Mouse (Mus musculus) embryonic fibroblast, embryonic 13.5 days (primary cell): Measurements from ENCODE around the gene Dtx2. TPM values are rescaled to one million over a fixed set of nuclear protein-coding genes. Genes with fewer than 3 reads are reported as not detected.

Experiments used
- H3K27ac ChIP-seq: 2 replicates; pipeline ENCODE4 v1.5.1; 2012; ENCODE audit warnings: low read length, control low read depth, inconsistent platforms; ENCODE audit not compliant: insufficient read depth
- H3K4me1 ChIP-seq: 2 replicates; pipeline ENCODE4 v1.6.1; 2011; ENCODE audit warnings: low read length; ENCODE audit not compliant: control insufficient read depth, insufficient read depth
- H3K4me3 ChIP-seq: 2 replicates; pipeline ENCODE4 v1.5.1; 2011; ENCODE audit warnings: mild to moderate bottlenecking, control low read depth, low read length; ENCODE audit not compliant: insufficient read depth
- CTCF ChIP-seq: IDR thresholded peaks from 2 replicates; pipeline ENCODE4 v1.5.1; 2011; ENCODE audit warnings: mild to moderate bottlenecking, control low read depth, low read length, moderate library complexity, borderline replicate concordance; ENCODE audit not compliant: insufficient read depth
- POLR2A ChIP-seq: IDR thresholded peaks from 2 replicates; pipeline ENCODE4 v1.6.1; 2011; ENCODE audit warnings: low read depth, mild to moderate bottlenecking, control low read depth, low read length, moderate library complexity
- polyA plus RNA-seq: library from polyadenylated mRNA; stranded (reverse); fragments of >200 nt; gene quantifications from 2 replicates; pipeline ENCODE4 v1.2.4, GENCODE M21; 2011; ENCODE audit warnings: low read depth; ENCODE audit not compliant: missing spikeins, insufficient read length

The Dtx2 gene
- polyA plus RNA-seq, 1 experiment: 8.5 TPM

DNA sequence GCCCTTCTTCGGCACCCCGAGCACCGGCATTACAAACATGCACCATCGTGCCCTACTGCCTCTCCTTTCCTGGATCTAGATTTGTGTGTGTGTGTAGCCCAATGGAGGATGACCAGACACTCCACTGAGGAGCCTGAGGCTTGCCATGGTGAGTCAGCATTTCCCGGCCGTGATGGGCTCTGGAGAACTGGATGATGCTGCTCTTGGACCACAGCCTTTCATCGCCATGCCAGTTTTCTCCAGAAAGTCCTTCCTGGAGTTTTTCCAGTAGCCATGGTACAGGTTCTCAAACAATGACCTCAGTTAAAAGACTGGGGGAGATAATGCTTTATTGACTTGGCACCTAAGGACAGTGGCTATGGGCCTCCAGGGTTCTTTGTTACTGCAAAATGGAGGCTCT lies 34.7 kb upstream of the Dtx2 start:
- Histone ChIP-seq H3K27ac (no peak overlapping the region), H3K4me3 (no peak overlapping the region), H3K4me1 (peaks cover 14% of the 10 kb centered on the region; the same call in 1 of the 2 replicates)
- TF ChIP-seq POLR2A (no peak), CTCF (no peak)

DNA sequence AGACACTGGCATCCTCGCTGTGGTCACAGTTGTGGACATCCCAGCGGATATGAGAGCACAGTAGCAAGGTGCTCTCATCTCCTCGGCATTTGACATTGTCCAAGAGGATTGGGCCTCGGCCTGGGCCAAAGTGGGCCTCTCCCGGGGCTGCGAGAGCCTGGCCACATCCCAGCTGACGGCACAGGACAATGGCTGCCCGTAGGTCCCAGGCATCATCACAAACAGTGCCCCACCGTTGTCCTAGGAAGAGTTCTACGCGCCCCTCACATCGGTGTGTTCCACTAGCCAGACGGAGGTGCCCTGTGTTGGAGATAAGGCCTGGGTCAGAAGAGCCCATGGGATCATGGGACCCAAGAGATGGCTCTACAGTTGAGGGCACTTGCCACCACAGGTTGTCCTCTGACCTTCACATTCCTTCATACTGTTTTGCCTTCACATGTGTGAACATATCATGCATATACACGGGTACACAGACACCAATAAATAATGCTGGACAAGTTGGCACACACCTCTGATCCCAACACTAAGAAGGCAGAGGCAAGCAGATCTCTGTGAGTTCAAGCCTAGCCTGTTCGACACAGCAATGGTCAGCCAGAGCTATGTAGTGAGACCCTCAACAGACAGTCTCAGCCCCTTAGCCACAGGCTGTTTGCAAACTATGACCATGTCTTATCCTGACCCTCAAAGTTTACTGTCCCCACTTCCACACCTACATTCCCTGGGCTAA lies 33.5 kb upstream of the Dtx2 start:
- H3K4me1 ChIP-seq: peaks cover 14% of the 10 kb centered on the region; the same call in 1 of the 2 replicates
- peak; percentile 23; the same call in 1 of the 2 replicates for TF ChIP-seq POLR2A
- TF ChIP-seq CTCF: no peak
- H3K4me3 ChIP-seq: peak overlapping the region; percentile 53
- peak overlapping the region; percentile 96; the same call in 1 of the 2 replicates for H3K27ac ChIP-seq

DNA sequence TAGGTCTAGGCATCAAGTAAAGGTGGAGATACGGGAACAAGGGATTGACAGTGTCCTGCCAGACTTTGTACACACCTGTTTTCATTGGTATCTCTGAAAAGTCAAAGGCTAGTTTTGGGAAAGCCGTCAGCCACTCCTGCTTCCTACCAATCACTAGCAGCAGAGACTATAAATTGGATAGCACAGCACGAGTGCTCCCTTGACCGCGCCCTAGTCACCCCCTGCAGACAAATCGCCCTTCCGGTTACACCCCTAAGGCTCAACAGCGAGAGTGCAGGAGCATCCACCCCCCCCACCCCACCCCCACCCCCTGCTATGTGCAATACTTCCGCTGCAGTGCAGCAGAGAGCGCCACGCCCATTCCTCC lies 32.5 kb upstream of the Dtx2 start:
- H3K4me1 ChIP-seq: peaks cover 11% of the 10 kb centered on the region; the same call in 1 of the 2 replicates
- H3K27ac ChIP-seq: peak overlapping the region; percentile 96
- TF ChIP-seq POLR2A (peak; percentile 70), CTCF (no peak)
- H3K4me3 ChIP-seq: peak overlapping the region; percentile 53

DNA sequence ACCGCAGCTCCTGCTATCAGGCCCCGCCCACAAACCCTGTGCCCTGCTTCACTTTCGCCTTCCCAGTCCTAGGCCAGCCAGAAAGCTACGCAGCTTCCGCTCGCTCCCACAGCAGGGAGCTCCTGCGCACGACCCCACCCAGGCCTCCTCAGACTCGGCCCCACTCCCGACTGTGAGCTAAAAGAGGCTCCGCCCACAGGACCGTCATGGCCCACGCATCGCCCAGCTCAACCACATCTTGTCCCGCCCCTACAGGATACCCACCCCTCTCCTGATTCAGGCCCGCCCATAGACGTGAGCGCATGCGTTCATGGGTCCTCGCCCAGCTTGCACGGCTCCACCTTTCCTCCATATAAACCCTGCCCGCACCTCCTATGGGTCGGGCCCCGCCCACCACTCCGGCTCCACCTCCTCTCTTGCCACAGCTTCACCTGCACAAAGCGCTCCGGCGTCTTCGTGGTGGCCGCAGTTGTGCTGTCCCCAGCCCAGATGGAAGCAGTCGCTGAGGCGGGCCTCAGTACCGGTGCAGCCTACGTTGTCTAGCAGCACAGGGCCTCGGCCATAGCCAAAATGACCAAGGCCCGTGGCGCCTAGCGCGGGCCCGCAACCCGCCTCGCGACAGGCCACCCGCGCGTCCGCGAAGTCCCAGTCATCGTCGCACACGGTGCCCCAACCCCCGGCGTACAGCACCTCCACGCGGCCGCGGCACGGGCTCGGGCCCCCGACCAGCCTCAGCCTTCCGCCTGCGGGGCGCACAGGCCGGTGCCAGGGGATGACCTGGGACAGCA lies 31.9 kb upstream of the Dtx2 start:
- peak; percentile 99 for TF ChIP-seq POLR2A
- TF ChIP-seq CTCF: no peak
- Histone ChIP-seq H3K4me3 (peak overlapping the region; percentile 40), H3K4me1 (peaks cover 9% of the 10 kb centered on the region; the same call in 1 of the 2 replicates), H3K27ac (peak overlapping the region; percentile 41)

DNA sequence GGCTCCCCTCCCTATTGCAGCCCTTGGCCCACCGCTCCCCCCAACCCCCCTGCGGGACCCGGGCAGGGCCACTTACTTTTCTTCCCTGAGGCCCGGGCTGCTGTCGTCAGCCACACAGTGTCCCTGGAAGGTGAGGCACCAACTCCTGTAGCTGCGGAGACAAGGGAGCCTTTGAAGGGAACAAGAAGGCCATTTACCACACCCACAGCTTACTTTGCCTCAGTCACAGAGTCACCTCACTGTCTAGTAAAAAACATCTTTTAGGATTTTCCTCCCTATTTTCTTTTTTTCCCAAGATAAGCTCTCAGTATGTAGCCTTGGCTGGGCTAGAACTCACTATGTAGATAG lies 31.3 kb upstream of the Dtx2 start:
- TF ChIP-seq CTCF (no peak), POLR2A (no peak)
- peak overlapping the region; percentile 40 for H3K4me3 ChIP-seq
- H3K4me1 ChIP-seq: peaks cover 9% of the 10 kb centered on the region; the same call in 1 of the 2 replicates

DNA sequence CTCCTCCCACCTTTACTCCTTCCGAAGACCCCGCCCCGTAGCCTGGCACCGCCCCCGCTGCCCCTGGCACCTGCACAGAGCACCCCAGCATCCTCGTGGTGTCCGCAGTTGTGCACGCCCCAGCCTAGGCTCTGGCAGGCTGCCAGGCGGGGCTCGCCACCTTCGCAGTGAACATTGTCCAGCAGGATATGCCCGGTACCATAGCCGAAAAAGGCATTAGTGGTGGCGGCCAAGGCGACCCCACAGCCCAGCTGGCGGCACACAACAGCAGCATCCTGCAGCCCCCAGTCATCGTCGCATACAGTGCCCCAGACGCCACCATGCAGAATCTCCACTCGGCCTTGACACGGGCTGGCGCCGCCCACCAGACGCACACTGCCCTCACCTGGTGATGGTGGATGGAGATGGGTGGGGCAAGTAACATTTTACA lies 29.1 kb upstream of the Dtx2 start:
- Histone ChIP-seq H3K27ac (no peak overlapping the region), H3K4me3 (no peak overlapping the region), H3K4me1 (peaks cover 9% of the 10 kb centered on the region; the same call in 1 of the 2 replicates)
- no peak; the same call in 1 of the 2 replicates for TF ChIP-seq CTCF
- no peak for TF ChIP-seq POLR2A

More for the DNA sequence above, 31.3 kb upstream of the Dtx2 start:
- peak overlapping the region; percentile 41; the same call in 1 of the 2 replicates for H3K27ac ChIP-seq

DNA sequence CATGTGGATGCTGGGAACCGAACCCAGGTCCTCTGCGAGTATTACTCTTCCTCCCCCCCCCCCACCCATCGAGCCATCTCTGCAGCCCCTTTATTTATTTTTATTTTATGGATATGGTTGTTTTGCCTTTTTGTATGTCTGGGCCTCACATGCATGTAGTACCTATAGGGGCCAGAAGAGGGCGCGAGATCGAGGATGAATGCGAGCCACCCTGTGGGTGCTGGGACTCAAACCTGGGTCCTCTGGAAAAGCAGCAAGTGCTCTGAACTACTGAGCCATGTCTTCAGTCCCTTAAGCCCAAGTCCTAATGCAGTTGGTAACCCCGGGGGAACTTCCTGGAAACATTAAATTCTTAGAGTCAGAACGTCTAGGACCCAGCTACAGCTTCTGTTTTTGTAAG lies 27.7 kb upstream of the Dtx2 start:
- no peak overlapping the region for H3K27ac ChIP-seq
- H3K4me3 ChIP-seq: no peak overlapping the region
- H3K4me1 ChIP-seq: peaks cover 1% of the 10 kb centered on the region; the same call in 1 of the 2 replicates
- TF ChIP-seq CTCF (no peak), POLR2A (no peak)

DNA sequence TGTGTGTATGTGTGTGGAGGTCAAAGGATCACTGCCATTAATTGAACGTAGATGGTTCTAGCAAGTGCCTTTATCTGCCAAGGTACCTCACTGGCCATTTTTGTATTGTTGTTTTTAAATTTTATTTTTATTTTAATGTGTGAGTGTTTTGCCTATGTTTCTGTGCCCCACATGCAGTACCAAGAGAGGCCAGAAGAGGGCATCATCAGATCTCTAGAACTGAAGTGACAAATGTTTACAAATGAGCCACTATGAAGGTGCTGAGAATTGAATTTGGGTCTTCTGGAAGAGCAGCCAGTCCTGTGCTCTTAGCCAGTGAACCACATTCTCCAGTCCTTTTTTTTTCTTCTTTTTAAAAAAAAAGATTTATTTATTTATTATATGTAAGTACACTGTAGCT lies 25.8 kb upstream of the Dtx2 start:
- no peak overlapping the region for H3K27ac ChIP-seq
- TF ChIP-seq POLR2A (no peak), CTCF (no peak)
- no peaks in the 10 kb centered on the region for H3K4me1 ChIP-seq
- H3K4me3 ChIP-seq: no peak overlapping the region

DNA sequence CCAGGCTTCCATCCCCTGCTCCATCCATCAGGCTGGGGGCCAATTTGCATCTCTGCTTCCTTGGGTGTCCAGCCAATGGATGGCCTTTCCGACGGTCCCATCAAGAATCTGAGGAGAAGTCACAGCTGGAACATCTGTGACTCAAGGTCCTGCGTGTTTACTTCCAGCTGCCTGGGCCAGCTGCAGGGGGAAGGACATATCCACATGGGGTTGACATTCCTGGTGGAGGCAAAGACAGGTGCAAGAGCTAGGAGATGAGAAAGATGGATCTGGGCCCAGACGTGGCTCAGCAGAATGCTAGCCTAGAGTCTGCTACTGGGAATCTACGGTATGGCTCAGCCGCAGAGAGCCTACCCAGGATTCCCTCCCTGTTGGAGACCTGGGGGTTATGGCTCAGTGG lies 24.4 kb upstream of the Dtx2 start:
- no peaks in the 10 kb centered on the region for H3K4me1 ChIP-seq
- no peak overlapping the region for H3K27ac ChIP-seq
- TF ChIP-seq CTCF (no peak), POLR2A (no peak)
- H3K4me3 ChIP-seq: no peak overlapping the region

DNA sequence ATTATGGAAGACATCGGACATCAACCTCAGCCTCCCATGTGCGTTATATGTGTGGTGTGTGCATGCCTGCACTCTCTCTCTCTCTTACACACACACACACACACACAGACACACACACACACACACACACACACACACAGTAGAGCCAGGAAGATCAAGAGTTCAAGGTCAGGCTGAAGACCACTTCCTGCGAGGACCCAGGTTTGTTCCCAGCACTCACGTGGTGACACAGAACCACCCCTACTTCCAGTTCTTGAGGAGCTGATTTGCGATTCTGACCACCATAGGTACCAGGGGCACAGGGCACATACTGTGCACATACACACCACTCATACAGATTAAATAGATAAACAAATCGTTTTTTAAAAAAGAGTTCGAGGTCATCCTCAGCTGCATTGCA lies 22.7 kb upstream of the Dtx2 start:
- H3K4me3 ChIP-seq: no peak overlapping the region
- no peak for TF ChIP-seq CTCF
- no peak for TF ChIP-seq POLR2A
- H3K27ac ChIP-seq: no peak overlapping the region
- H3K4me1 ChIP-seq: no peaks in the 10 kb centered on the region; the same call in 1 of the 2 replicates
